Mouse (Mus musculus) cerebellum, adult 2 months (tissue): ENCODE results near the gene Thsd4.

Experiments
- CTCF ChIP-seq: fragments of 200-500 bp; IDR thresholded peaks from 2 replicates; pipeline ENCODE4 v1.5.1; 2011; ENCODE audit warnings: low read depth, mild to moderate bottlenecking, control low read depth, low read length, moderate library complexity, borderline replicate concordance; ENCODE audit not compliant: insufficient read depth
- POLR2A ChIP-seq: fragments of 200-500 bp; IDR thresholded peaks from 2 replicates; pipeline ENCODE4 v1.6.1; 2011; ENCODE audit warnings: low read length, control low read depth, borderline replicate concordance; ENCODE audit not compliant: insufficient read depth

DNA sequence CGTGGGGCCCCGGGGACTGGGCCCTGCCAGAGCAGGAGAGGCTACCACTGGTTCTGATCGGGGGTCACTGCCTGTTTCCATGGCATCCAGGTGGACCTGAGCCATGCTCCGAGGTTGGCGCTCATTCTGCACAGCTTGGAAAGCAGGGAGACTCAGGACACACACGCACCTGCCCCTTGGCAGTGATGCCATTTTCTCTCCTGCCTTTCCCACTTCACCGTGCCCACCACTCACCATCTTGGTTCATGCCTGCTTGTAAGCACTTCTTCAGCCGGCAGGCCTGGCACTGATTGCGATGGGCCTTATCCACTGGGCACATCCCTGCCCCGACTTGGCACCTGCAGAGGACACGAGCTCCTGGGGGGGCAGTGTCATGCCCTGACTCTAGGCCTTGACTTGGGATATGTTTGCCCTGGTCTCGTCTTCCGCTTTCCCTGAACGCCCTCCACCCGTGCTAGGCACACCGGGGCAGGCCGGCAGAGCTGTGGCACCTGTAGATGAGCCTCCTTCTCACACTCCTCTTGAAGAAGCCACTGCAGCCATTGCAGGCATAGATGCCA is 573.1 kb downstream of the Thsd4 start:
- TF ChIP-seq CTCF: no peak
- no peak for TF ChIP-seq POLR2A
